Mouse (Mus musculus) activated CD4-positive, CD25-positive, alpha-beta regulatory T cell, adult 4 months (primary cell): Measurements from ENCODE around the gene Vamp5. TPM values are rescaled to one million over a fixed set of nuclear protein-coding genes. Genes with fewer than 3 reads are reported as not detected.

Experiments
- ATAC-seq: one replicate; pipeline ENCODE4 v1.8.0; 2017
- polyA plus RNA-seq, 2 experiments: library from polyadenylated mRNA; unstranded; fragments of 100-300 nt; shearing (Covaris generic); gene quantifications; one replicate each; pipeline ENCODE4 v1.2.1; 2017

The Vamp5 gene
- polyA plus RNA-seq, 2 experiments from 2014 or later, result 62.3 to 81.8 TPM

DNA sequence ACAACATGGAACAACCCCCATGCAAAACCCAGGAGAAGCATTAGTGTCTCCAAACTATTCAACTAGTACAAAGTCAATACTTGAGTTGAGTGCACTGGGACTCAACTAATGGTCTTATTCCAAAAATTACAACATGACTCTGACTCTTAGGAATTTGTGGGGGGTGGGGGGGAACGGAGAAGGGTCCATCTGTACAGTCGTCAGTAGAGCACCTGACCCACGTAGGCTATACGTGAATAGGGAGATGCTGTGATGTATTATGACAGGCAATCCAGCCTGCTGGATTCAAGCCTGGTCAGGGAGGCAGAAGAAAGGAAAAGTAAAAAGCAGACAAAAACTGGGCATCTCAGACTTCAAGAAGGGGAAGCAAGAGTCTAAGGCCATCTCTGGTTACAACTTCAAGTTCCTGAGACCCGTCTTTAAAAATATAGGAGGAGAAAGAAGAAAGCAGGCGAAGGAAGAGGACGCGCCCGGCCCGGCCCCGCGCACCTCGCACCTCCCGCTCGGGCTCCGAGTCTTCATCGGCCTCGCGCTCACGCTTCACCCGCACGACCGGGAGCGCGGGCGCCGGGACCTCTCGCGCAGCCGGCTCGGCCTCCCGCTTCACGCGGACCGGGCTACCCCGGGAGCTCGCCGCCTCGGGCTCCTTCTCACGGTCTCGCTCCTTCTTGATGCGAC lies 35.7 kb downstream of the Vamp5 start:
- peak; percentile 31 for ATAC-seq

DNA sequence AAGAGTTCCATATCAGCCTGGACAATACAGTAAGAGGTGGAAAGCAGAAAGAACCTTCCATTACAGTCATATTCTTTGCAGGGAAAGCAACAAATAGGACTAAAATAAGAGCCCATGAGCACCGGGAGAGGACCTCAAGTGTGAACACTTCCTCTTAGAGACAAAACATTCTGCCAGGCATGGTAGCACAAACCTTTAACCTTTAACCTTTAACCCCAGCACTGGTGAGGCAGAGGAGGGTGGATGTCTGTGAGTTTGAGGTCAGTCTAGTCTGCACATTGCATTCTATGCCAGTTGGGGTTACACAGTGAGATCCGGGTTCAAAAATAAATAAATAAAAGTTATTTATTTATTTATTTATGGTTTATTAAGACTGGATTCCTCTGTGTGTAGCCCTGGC lies 39.8 kb downstream of the Vamp5 start:
- no peak for ATAC-seq

DNA sequence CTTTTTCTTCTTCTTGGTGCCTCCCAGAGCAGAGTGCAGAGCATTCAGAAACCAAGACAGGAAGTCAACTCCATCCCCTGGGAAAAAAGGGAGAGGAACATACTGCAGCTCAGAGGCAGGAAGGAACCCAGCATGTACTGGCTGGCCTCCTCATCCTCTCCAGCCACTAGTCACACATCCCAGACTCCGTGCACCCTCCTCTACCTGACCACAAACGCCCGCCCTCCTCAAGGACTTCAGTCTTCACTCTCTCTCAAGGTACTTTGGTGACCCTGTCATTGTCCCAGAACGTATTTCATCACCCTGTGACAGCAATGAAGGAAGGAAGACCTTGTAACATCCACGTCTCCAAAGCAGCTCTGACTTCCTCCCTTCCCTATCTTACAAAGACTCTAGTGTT lies 47.2 kb downstream of the Vamp5 start:
- ATAC-seq, result no peak

DNA sequence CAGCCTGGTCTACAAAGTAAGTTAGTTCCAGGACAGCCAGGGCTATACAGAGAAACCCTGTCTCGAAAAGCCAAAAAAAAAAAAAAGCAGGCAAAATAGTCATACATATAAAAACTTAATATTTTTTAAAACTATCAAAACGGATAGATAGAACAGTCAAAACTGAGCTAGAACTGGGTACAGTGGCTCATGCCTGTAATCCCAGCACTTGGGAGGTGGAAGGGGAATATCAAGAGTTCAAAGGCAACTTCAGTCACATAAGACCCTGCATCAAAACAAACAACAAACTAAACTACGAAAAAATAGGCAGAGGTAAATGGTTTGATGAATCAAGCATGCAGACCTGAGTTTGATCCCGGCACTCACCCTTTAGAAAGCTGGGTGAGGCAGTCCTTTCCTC lies 50.1 kb downstream of the Vamp5 start:
- no peak for ATAC-seq

DNA sequence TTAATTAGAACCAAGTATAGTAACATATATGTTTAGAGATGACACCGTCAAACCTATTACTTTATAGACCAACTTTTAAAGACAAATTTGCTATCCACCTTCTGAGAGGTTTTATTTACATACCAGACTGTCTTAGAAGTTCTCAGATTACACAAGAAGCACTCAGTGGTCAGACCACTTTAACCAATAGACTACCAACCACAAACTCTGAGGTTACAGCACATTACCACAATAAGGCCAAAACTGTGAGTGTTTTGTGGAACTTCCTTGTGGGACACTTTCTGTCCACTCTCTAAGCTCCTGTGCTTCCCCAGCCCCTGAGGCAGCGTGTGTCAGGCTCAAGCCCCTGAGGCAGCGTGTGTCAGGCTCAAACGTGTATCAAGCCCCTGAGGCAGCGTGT lies 51.2 kb downstream of the Vamp5 start:
- ATAC-seq, result no peak

DNA sequence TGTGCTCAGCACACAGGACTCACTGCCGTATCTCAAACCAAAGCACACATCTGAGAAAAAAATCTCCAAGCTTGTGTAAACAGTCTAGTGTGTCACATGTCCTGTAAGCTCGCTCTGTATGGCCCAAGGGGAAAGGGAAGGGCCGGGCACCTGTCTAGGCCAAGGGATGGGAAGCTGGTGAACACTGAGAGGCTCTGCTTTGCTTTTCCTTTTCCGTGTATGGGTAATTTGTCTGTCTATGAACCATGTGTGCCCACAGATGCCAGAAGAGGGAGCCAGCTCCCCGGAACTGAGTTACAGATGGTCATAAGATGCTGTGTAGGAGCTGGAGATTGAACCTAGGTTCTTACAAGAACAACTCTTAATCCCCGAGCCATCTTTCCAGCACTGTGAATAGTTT lies 54.0 kb downstream of the Vamp5 start:
- ATAC-seq, result peak; percentile 32

DNA sequence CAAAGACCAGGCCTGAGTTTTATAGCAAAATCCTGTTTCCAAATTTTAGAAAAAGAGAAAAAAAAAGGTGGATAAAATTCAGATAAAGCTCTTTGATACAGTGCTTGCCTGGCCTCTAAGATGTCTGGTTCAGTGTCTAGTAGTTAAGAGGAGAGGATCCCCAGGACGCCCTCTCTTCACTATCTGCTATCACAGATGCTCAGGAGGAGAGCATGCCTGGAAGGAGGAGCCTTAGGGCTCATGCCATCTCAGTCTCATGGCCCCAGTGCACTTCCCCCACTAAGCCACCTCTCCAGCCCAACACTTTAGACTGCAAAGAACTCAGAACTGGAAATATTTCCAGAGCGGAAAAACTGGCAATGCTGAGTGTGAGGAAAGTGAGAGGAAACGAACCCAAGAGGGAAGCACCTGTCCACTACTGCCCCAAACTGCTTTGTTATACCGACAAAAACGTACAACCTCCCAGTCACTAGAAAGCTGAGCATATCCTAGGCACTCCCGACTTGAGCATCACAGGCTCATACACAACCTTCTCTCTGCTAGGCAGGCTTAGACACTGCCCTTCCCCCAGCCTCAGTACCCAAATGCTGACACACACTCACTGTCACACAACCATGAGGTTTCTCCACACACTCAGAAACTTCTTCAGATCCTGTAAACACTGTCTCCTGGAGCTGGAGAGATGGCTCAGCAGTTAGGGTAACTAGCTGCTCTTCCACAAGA lies 56.3 kb downstream of the Vamp5 start:
- no peak for ATAC-seq

DNA sequence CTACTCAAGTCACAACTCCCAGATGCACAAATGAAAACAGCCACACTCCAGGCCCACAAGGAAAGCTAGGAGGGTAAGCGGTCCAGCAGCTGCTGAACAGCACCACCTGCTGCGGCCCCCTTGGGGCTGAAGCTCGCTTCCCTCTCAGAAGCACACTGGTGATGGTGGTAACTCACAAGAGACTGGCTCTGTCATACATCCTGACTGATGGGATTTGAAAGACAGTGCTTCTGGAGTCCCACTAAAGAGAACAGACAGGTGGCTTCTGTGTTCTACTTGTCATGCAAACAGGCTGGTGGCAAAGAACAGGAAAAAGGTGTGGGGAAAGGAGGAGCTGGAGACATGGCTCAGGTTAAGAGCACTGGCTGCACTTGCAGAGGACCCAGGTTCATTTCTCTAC lies 57.3 kb downstream of the Vamp5 start:
- ATAC-seq, result no peak

DNA sequence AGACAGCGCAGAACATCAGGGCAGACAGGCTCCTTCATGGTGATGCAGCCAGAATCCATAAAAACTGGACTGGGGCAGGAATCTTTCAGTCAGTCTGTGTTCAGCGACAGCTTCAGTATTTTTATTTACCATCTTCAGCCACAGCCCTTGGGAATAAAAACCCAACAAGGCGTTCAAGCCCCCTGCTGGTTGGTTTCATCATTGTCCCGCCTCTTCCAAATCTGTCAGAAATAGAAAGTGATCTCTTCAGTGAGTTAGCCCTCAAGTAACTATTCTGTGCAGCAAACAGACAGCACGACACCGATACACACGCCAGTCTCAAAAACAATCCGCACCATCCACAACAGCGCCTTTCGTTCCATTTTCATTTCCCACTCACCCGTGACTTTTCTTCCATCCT lies 61.2 kb downstream of the Vamp5 start:
- ATAC-seq, result no peak

Other genes with a start within 250 kb of the Vamp5 start
- not detected for gene Atoh8, start 144.9 kb downstream of the Vamp5 start, polyA plus RNA-seq
- gene Sftpb, start 75.9 kb downstream of the Vamp5 start, polyA plus RNA-seq, result not detected
- gene Usp39, start 35.3 kb downstream of the Vamp5 start, polyA plus RNA-seq, result 10 to 100 TPM; 21.3 to 26.5 TPM
- 10 to 100 TPM; 18.1 to 20.8 TPM for gene 0610030E20Rik, start 33.2 kb downstream of the Vamp5 start, polyA plus RNA-seq
- under 1 TPM in 1 of 2 experiments, not detected in 1; 0.45 TPM for gene Tmem150a, start 25.0 kb downstream of the Vamp5 start, polyA plus RNA-seq
- gene Rnf181, start 13.5 kb downstream of the Vamp5 start, polyA plus RNA-seq, result 100 to 1,000 TPM; 110 TPM
- gene Vamp8, start 10.2 kb upstream of the Vamp5 start, polyA plus RNA-seq, result 100 to 1,000 TPM; 382 to 404 TPM
- gene Ggcx, start 33.8 kb upstream of the Vamp5 start, polyA plus RNA-seq, result 1 to 10 TPM; 8.0 to 8.1 TPM
- gene Mat2a, start 59.1 kb upstream of the Vamp5 start, polyA plus RNA-seq, result 100 to 1,000 TPM; 194 to 225 TPM
- not detected for gene Sh2d6, start 141.2 kb upstream of the Vamp5 start, polyA plus RNA-seq
- gene Capg, start 163.9 kb upstream of the Vamp5 start, polyA plus RNA-seq, result 100 to 1,000 TPM; 595 to 746 TPM
- 10 to 100 TPM; 15.3 to 19.5 TPM for gene Elmod3, start 217.9 kb upstream of the Vamp5 start, polyA plus RNA-seq
- 1 to 10 TPM; 2.7 to 4.1 TPM for gene Retsat, start 218.0 kb upstream of the Vamp5 start, polyA plus RNA-seq
- gene Tgoln1, start 236.5 kb upstream of the Vamp5 start, polyA plus RNA-seq, result 10 to 100 TPM; 90.9 to 97.8 TPM